Mouse (Mus musculus) c-Kit-positive CD71-negative TER-119-negative erythroid progenitor cells, embryonic 14.5 days (primary cell): ENCODE data around the gene Jup.
A peak's percentile ranks its signal among the peaks of the same experiment; 100 is the strongest.
"Not testable (repeated sequence)": the region's sequence is repeated elsewhere in the genome, so short reads cannot be mapped to it uniquely, and the experiment has no call there.

ENCODE experiments used
- DNase-seq: peaks from one replicate; pipeline ENCODE4 v3.0.0-alpha.2; 2013; ENCODE audit warnings: low read depth

Gene Jup

DNA sequence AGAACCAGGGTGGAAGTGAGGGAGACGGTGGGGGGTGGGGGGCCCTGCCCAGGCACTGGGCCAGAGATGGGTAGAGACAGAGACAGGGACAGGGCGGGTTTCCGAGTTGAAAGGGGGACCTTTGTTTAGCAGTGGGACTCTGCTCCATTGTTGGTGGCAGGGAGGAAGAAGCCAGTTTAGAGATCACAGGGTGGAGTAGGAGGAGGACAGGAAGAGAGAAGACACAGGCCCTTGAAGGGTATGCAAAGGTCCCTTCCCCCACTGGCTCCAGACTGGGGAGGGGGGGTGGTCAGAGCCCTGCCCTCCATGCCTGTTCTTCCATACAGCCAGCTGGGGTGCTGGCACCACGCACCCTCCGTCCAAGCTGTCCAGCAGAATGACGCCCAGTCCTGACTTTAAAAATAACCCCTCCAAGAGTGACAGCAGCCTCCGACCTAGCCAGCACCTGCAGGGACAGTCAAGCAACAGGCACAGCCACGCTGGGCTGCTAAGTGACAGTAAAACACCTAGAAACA lies 7.6 kb downstream of the Jup start:
- DNase-seq = no peak

DNA sequence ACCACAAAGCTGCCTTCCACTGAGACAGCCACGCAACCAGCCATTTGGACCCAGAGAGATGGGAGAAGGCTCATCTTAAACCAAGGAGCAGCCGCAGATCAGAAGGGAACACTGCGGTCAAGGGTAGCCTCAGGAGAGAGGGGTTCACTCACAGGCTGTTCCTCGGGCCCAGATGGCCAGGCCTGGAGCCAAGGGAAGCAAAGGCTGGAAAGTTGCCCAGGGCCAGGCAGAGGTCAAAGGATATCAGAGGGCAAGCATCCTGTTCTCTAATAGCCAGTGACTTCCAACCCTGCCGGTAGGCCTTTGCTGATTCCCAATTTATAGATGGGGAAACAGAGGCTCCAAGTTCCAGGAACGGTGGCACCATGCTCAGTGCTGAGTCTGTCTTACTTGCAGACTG lies 9.0 kb downstream of the Jup start:
- no peak for DNase-seq

DNA sequence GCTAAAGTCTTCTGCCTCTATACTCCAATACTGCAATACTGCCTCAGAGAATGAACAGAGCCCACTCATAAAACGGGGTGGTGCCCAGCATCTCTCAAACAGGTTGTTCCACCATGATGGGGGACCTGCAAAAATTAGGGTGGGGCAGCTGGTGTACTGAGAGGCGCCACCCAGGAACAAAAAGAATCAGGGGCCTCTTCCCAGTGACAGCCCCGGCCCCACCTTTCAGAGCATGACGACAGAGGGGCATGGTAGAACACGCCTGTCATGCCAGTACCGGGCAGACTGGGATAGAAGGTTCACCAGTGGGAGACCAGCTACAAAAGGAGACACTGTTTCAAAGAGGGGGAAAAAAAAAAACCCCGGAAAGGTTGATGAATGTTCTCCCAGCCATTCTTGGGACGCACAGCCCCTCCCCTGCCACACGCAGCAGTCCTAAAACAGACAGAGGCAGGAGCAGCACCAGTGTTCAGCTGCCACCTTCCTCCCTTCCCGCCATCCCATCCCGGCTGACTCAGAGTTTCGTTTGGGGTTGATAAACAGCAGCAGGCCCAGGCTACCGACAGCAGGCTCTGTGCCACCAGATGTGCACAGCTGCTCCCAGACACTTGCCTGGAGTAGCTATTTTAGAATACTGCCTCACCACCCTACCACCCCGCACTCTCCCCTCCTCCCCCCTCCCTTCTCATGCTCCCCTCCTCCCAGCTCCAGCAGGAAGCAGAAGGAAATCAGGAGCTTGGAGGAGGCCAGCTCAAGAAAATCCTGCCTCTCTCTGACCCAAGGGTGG lies 9.8 kb downstream of the Jup start:
- no peak for DNase-seq

DNA sequence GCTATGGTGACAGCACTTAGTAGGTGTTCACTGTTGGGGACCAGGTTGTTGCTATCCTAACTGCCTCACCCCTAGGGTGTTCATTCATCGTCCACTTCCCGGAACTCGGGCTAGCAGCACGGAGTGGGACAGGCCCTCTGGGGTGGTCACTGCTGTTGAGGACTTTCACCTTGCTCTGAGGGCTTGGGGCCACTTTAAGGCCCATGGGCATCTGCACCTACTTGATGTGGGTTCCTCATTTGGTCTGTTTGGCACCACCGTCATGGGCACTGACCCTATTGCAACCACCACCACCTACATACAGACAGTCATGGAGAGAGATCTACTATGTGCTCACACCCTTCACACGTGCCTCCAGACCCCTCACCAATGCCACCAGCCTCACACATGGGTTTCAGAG lies 10.5 kb downstream of the Jup start:
- no peak for DNase-seq

GRCm38 (mm10) chr11:100386586-100386985 lies 11.0 kb downstream of the Jup start:
- no peak for DNase-seq

GRCm38 (mm10) chr11:100385016-100385415 lies 12.5 kb downstream of the Jup start:
- DNase-seq = no peak

GRCm38 (mm10) chr11:100382682-100383081 lies 14.9 kb downstream of the Jup start:
- no peak for DNase-seq

DNA sequence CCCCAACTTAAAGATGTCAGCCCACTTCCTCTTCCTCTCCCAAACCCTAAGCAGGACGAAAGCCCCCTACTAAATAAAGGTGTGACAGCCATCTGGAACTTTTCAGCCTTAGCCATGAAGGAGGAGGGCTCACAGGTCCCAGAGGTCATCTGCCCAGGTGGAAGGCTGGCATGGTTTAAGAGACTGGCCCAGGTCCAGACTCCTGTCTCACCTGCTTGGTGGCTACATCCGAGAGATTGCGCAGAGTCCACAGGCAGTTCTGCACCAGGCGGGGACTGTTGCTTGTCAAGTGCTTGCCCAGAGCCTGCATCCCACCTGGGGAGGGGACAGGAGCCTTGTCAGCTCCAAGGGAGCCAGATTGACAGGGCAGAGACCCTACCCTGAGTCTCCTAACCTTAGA lies 18.3 kb downstream of the Jup start:
- DNase-seq = no peak

GRCm38 (mm10) chr11:100378446-100378845 lies 19.1 kb downstream of the Jup start:
- no peak for DNase-seq

- DNase-seq = no peak
These were observed 19.6 kb downstream of the Jup start for GRCm38 (mm10) chr11:100377989-100378388.

GRCm38 (mm10) chr11:100376746-100377389 lies 20.7 kb downstream of the Jup start:
- DNase-seq = no peak

DNA sequence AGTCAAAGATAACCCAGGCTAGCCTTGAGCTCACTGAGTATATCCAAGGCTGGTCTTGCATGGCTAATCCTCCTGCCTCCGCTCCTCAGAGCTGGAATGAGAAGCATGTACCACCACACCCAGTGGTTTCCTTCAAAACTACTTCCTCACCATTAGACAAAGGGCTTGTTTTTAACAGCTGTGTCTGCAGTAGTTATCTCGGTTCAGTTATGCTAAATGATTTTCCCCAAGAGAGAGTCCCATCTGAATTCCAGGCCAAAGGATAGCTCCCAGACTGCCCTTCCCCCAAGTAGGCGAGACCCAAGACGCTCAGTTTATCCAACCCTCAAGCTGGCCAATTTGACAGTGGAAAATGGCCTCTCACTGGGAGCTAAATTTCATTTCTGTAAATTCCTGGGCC lies 21.6 kb downstream of the Jup start:
- no peak for DNase-seq

DNA sequence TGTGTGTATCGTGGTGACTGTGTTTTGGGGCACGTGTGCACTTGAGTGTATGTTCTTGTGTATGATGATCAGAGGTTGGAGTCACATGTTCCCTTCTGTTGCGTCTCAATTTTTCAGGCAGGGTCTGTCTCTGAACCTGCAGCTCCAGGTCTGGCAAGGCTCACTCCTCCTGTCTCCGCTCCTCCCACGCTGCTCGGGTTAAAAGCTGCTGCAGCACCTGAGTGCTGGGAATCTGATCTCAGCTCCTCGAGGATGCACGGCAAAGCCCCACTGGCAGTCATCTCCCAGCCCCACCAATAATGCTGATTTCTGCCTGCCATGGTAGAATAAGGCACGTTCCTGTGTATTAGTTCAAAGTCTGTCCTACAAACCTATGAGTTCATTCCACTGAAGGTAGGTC lies 22.4 kb downstream of the Jup start:
- no peak for DNase-seq

DNA sequence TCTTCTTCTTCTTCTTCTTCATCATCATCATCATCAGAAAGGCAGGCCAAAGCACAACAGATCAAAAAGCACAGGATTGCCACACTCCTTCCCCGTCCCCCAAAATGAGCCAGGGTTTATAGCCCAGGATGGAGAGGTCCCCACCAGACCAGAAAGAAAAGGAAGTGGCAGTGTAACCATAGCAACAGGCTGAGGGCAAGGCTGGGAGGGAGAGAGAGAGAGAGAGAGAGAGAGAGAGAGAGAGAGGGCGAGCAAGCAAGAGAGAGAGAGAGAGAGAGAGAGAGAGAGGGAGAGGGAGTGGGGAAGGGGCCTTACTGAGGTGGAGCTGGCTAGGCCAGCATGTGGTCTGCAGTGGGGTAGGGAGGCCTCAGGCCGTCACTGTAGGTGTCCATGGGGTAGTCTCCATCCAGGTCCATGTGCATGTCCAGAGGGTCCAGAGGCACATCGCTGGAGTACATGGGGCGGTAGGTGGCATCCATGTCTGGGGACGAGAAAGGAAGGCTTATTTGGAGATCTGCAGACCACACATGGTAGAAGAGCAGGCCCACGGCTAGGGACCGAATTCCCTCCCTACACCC lies 25.5 kb downstream of the Jup start:
- no peak for DNase-seq

DNA sequence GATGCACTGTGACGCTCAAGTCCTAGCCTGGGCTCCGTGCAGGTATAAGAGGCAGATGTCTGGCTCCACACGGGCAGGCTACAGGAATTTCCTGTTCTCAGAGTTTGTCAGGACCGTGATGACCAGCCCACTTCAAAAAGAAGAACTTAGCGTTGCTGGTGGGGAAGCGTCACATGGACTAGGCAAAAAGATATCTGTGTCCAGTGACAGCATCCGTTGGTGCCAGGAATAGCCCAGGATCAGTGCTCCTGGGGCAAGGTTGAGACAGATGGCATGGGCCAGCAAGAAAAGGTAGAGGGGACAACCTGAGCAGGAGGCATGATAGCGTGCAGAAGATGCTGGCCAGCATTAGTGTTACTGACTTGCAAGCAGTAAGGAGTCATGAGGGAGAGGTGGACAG lies 27.7 kb downstream of the Jup start:
- no peak for DNase-seq

GRCm38 (mm10) chr11:100369145-100369544 lies 28.4 kb downstream of the Jup start:
- no peak for DNase-seq

- peak; percentile 56 for DNase-seq
These were observed 34.5 kb downstream of the Jup start for GRCm38 (mm10) chr11:100362979-100363562.

DNA sequence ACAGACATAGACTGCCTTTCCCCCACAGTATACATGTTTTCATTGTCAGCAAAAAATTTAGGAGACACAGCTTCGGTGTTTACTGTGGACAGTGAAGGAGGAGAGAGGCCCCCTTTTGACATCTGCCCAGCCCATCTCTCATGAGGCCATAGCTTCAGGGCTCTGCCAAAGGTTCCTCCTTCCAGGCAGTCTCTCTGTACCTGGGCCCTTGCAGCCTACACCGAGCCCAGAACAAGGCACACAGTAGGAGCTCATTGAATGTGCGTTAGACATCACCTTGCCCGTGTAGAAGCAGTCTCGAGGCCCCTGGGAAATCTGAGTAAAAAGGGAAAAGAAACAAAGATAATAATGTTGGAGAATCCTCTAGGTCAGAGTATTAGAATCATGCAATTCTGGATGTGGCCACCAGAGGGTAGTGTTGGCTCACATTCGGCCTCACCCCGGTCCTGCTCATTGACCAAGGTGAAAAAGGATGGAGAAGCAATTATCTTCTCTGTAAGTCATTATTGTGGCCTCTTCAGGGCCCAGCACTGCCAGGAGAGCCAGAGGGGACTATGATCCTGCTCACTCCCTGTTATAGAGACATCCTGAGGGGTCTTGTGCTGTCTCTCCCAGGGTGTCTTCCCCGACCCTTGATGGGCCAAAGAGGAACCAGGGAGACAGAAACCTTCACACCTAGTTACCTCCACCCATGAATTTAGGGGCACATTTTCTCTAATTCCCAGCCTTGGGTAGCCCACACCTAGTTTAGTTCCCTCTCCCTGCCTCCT lies 35.2 kb downstream of the Jup start:
- DNase-seq = peak; percentile 63

DNA sequence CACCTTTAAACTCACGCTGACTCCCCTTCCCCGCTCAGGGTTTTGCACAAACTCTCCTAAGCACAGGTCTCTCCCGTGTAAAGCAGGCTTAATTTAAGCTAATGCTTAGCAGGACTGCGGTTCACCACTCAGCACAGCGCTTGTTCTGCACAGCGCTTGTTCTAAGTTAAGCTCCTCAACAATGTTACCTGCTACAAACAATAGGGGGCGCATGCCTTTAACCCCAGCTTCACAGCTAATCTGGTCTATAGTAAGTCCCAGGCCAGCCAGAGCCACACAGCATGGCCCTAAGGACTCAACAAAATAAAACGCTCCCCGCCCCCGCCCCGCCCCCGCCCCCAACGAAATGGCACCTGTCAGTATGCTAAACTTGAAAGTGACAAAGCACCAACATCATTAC lies 36.5 kb downstream of the Jup start:
- DNase-seq = not testable (repeated sequence)

DNA sequence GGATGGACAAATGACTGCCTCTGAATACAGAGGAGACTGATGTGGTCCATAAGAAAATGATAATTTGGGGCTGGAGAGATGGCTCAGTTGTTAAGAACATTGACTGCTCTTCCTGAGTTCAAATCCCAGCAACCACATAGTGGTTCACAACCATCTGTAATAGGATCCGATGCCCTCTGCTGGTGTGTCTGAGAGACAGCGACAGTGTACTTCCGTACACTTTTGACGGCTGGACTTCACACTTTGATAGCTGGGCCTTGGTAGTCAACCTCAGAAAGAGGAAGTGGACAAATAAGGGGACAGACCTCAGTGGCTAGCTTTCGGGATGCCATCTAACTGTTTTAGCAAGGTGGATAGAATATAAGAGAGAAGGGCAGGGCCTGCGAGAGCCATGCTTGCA lies 37.4 kb downstream of the Jup start:
- DNase-seq = no peak

- DNase-seq = no peak
These were observed 40.2 kb downstream of the Jup start for GRCm38 (mm10) chr11:100357408-100357807.

DNA sequence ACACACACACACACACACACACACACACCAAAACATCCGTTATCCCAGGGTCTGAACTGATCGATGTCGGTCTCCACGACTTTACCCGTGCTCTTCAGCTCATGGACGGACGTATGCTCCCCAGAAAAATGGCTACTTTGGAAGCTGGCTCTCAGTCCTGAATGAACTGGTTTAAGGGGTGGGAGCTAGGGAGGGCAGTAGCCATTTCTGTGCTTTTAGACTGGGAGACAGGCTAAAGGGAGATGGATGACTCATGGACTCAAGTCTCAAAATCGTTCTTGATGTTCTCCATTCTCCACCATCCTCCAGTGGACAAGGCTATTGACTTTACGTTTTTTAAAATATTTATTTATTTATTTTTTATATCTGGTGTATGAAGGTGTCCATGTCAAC lies 40.7 kb downstream of the Jup start:
- no peak for DNase-seq
